ENCODE assay signal across 9 mouse cellular contexts in the genomic region with DNA sequence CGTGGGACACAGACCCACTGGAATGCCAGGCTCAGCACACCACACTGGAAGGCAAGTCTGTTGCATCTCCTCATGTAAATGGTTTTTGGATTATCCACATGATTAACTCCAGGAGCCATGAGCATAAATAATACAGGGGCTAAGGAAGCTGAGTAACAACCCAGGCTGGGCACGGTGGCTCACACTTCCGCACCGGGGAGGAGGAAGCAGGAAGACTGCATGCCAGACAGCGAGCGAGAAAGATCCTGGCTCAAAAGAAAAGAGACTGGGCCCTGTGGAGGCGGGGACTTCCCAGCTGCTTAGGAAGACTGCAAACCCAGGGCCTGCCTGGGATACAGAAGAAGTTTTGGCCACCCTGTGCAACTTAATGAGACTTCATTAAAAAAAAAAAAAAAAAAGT. TPM values are rescaled to one million over a fixed set of nuclear protein-coding genes. Genes with fewer than 3 reads are reported as not detected.
DNase-seq lines count a peak whose midpoint lies in the region; ATAC-seq and TF ChIP-seq lines count a peak whose summit lies in the region.
"Had no signal": no experiment of that assay in that cellular context is flagged by ENCODE, and none has a peak within 500 bp of the region (broad histone marks: within the 10 kb centered on the region; RNA-seq: fewer than 3 reads in every experiment).

No protein-coding gene starts in this region.

- no peak for ATAC-seq in heart, embryonic 11.5 days (replicated peaks; ENCODE audit: insufficient number of reproducible peaks, low FRiP score, low TSS enrichment)
- ATAC-seq in stomach, postnatal 0 days (ENCODE audit: low FRiP score, low TSS enrichment): no peak

- DNase-seq in heart, adult 11 months: peak; percentile 95
- DNase-seq in heart, embryonic 10.5 days (ENCODE audit: low spot score): no peak
- DNase-seq in ES-E14 (ENCODE audit: low read depth, low spot score): no peak
- DNase-seq in lung, adult 18-20 months: peak; percentile 38 to 42
- no peak for DNase-seq in adipocyte (ENCODE audit: low spot score)
- DNase-seq in stomach, postnatal 0 days (ENCODE audit: low spot score): no peak
- DNase-seq in neural tube, embryonic 10.5 days (ENCODE audit: extremely low spot score, low spot score): no peak

- 0 out of 2 replicates have a peak overlapping the region, but pooled peaks have one; percentile 27 for H3K4me2 ChIP-seq in heart, embryonic 11.5 days
- H3K4me2 ChIP-seq in stomach, postnatal 0 days (replicated peaks; ENCODE audit: low read depth): no peak overlapping the region; the same call in 1 of the 2 replicates

- 50% methylated on average over 7 of the region's 7 CpGs for WGBS in heart, embryonic 10.5 days
- WGBS in heart, embryonic 11.5 days (ENCODE audit: insufficient replicate concordance): 44% methylated on average over 7 of the region's 7 CpGs
- WGBS in stomach, postnatal 0 days: 41% methylated on average over 7 of the region's 7 CpGs

- H3K4me1 ChIP-seq in heart, embryonic 10.5 days: peaks cover 27% of the 10 kb centered on the region
- H3K4me1 ChIP-seq in ES-E14 (ENCODE audit: control insufficient read depth in 2 of 2, insufficient read depth in 2 of 2, low read length in 2 of 2, poor library complexity in 1 of 2): peaks cover 0 to 27% of the 10 kb centered on the region in 2 experiments; a peak in 2 of 4 replicates
- H3K4me1 ChIP-seq in heart, embryonic 11.5 days (ENCODE audit: control insufficient read depth, insufficient read depth, low read length): peaks cover 18% of the 10 kb centered on the region
- peaks cover 6% of the 10 kb centered on the region for H3K4me1 ChIP-seq in stomach, postnatal 0 days (replicated peaks; ENCODE audit: control insufficient read depth, insufficient read depth)

- H3K36me3 ChIP-seq in heart, embryonic 10.5 days: 0 out of 2 replicates have a peak, but pooled peaks cover 5% of the 10 kb centered on the region
- no peaks in the 10 kb centered on the region for H3K36me3 ChIP-seq in ES-E14 (ENCODE audit: control insufficient read depth, insufficient read depth, low read length, poor library complexity, severe bottlenecking)
- no peaks in the 10 kb centered on the region for H3K36me3 ChIP-seq in heart, embryonic 11.5 days (ENCODE audit: control insufficient read depth, insufficient read depth, low read length)
- no peaks in the 10 kb centered on the region for H3K36me3 ChIP-seq in stomach, postnatal 0 days (ENCODE audit: control insufficient read depth, insufficient read depth, low read length)

- in situ Hi-C loops in ES-E14 (cut with MboI; ENCODE audit: low sequenced_read_pairs in 2 of 2, unreplicated experiment in 2 of 2): no loop called here

- peak overlapping the region; percentile 45; the same call in 1 of the 2 replicates for H3K9ac ChIP-seq in ES-E14 (ENCODE audit: insufficient read depth, low read depth, low read length, poor library complexity, severe bottlenecking)
- H3K9ac ChIP-seq in heart, embryonic 11.5 days (ENCODE audit: low read depth, low read length): no peak overlapping the region
- H3K9ac ChIP-seq in stomach, postnatal 0 days (ENCODE audit: low read length): no peak overlapping the region

- H3K27ac ChIP-seq in heart, embryonic 10.5 days: no peak overlapping the region; the same call in 1 of the 2 replicates
- H3K27ac ChIP-seq in ES-E14 (ENCODE audit: insufficient read depth, low read depth, low read length, poor library complexity, severe bottlenecking): 0 out of 2 replicates have a peak overlapping the region, but pooled peaks have one; percentile 8
- H3K27ac ChIP-seq in heart, embryonic 11.5 days (ENCODE audit: low read depth, low read length): no peak overlapping the region
- no peak overlapping the region for H3K27ac ChIP-seq in stomach, postnatal 0 days (replicated peaks)

- TF ChIP-seq EP300 in stomach, postnatal 0 days (optimal IDR thresholded peaks at IDR 0.05): no peak

- H3K27me3 ChIP-seq in heart, embryonic 10.5 days (ENCODE audit: insufficient read depth, poor library complexity, severe bottlenecking): no peaks in the 10 kb centered on the region
- no peaks in the 10 kb centered on the region for H3K27me3 ChIP-seq in heart, embryonic 11.5 days (ENCODE audit: control insufficient read depth, insufficient read depth, low read length)
- H3K27me3 ChIP-seq in stomach, postnatal 0 days (ENCODE audit: control insufficient read depth, insufficient read depth, low read length): no peaks in the 10 kb centered on the region

- no peak for TF ChIP-seq CTCF in stomach, postnatal 0 days (IDR thresholded peaks at IDR 0.05; ENCODE audit: low read depth)

- H3K9me3 ChIP-seq in heart, embryonic 10.5 days: no peaks in the 10 kb centered on the region
- H3K9me3 ChIP-seq in ES-E14 (ENCODE audit: control insufficient read depth, insufficient read depth, low read depth, low read length): no peaks in the 10 kb centered on the region
- no peaks in the 10 kb centered on the region for H3K9me3 ChIP-seq in heart, embryonic 11.5 days (replicated peaks; ENCODE audit: control insufficient read depth, low read length)
- H3K9me3 ChIP-seq in stomach, postnatal 0 days (ENCODE audit: control insufficient read depth, low read length): no peaks in the 10 kb centered on the region

- no peak overlapping the region for H3K4me3 ChIP-seq in heart, embryonic 10.5 days
- H3K4me3 ChIP-seq in ES-E14 (ENCODE audit: insufficient read depth in 1 of 2, low read depth in 1 of 2, low read length in 2 of 2, poor library complexity in 1 of 2, severe bottlenecking in 1 of 2): no peak overlapping the region; a peak in 1 of 4 replicates
- no peak overlapping the region for H3K4me3 ChIP-seq in heart, embryonic 11.5 days (ENCODE audit: low read depth, low read length)
- H3K4me3 ChIP-seq in stomach, postnatal 0 days (ENCODE audit: low read depth, low read length): no peak overlapping the region

TF ChIP-seq in ES-E14, 5 proteins besides CTCF, POLR2A, EP300 and RAD21:
- no peak for TF ChIP-seq ZC3H11A (IDR thresholded peaks at IDR 0.05; ENCODE audit: borderline replicate concordance, low read depth, low read length)

RNA-seq across cellular contexts. Expression of a gene that starts 4.3 kb away (rescaled TPM):
- 0.96 and 1.3 TPM in 2 replicates for polyA plus RNA-seq in heart, embryonic 10.5 days (2016; fragmentation: Nextera tagmentation; extraction: Ambion mirVana)
- total RNA-seq in ES-E14 (2012; rRNA removed): 26.5 and 31.3 TPM in 2 replicates
- 0.70 and 1.2 TPM in 2 replicates for polyA plus RNA-seq in heart, embryonic 11.5 days (2014; fragmentation: Nextera tagmentation; extraction: Ambion mirVana)
- 0.73 and 0.75 TPM in 2 replicates for polyA plus RNA-seq in stomach, postnatal 0 days (2015; fragmentation: Nextera tagmentation; extraction: Ambion mirVana)

RNA-seq across cellular contexts. Expression of a gene that starts 26.2 kb away (rescaled TPM):
- polyA plus RNA-seq in heart, embryonic 10.5 days (2016; fragmentation: Nextera tagmentation; extraction: Ambion mirVana): 11.6 and 17.0 TPM in 2 replicates
- 14.0 and 18.5 TPM in 2 replicates for total RNA-seq in ES-E14 (2012; rRNA removed)
- 9.2 and 9.9 TPM in 2 replicates for polyA plus RNA-seq in heart, embryonic 11.5 days (2014; fragmentation: Nextera tagmentation; extraction: Ambion mirVana)
- 9.0 TPM in 2 replicates for polyA plus RNA-seq in stomach, postnatal 0 days (2015; fragmentation: Nextera tagmentation; extraction: Ambion mirVana)

RNA-seq across cellular contexts. Expression of a gene that starts 35.5 kb away (rescaled TPM):
- polyA plus RNA-seq in heart, embryonic 10.5 days (2016; fragmentation: Nextera tagmentation; extraction: Ambion mirVana): 0.30 TPM in 1 of 2 replicates, not detected in the other
- 2.3 TPM in 2 replicates for total RNA-seq in ES-E14 (2012; rRNA removed)
- 0.38 TPM in 1 of 2 replicates, not detected in the other for polyA plus RNA-seq in heart, embryonic 11.5 days (2014; fragmentation: Nextera tagmentation; extraction: Ambion mirVana)
- polyA plus RNA-seq in stomach, postnatal 0 days (2015; fragmentation: Nextera tagmentation; extraction: Ambion mirVana): not detected in 2 replicates
- polyA plus RNA-seq: heart, postnatal 0 days had no signal

RNA-seq across cellular contexts. Expression of a gene that starts 37.0 kb away (rescaled TPM):
- 517 and 557 TPM in 2 replicates for polyA plus RNA-seq in heart, embryonic 10.5 days (2016; fragmentation: Nextera tagmentation; extraction: Ambion mirVana)
- 522 and 677 TPM in 2 replicates for total RNA-seq in ES-E14 (2012; rRNA removed)
- polyA plus RNA-seq in heart, embryonic 11.5 days (2014; fragmentation: Nextera tagmentation; extraction: Ambion mirVana): 416 and 447 TPM in 2 replicates
- 405 and 438 TPM in 2 replicates for polyA plus RNA-seq in stomach, postnatal 0 days (2015; fragmentation: Nextera tagmentation; extraction: Ambion mirVana)

RNA-seq across cellular contexts. Expression of a gene that starts 39.9 kb away (rescaled TPM):
- polyA plus RNA-seq in heart, embryonic 10.5 days (2016; fragmentation: Nextera tagmentation; extraction: Ambion mirVana): 9.7 and 13.5 TPM in 2 replicates
- 20.1 and 28.4 TPM in 2 replicates for total RNA-seq in ES-E14 (2012; rRNA removed)
- 10.3 and 16.4 TPM in 2 replicates for polyA plus RNA-seq in heart, embryonic 11.5 days (2014; fragmentation: Nextera tagmentation; extraction: Ambion mirVana)
- polyA plus RNA-seq in stomach, postnatal 0 days (2015; fragmentation: Nextera tagmentation; extraction: Ambion mirVana): 5.9 and 6.6 TPM in 2 replicates

Comparison
In these comparisons a context has a peak if more than half of its experiments do, and no peak if none do; other contexts are left out.
1. DNase-seq: peak in heart, adult 11 months (single experiment) and lung, adult 18-20 months (2 of 2); none in heart, embryonic 10.5 days (single experiment), ES-E14 (single experiment), adipocyte (single experiment), stomach, postnatal 0 days (single experiment) and neural tube, embryonic 10.5 days (single experiment).